Mouse (Mus musculus) cerebellum, adult 18-20 months (tissue): ENCODE results near the gene Hoxa10.

Experiments used
- DNase-seq, 2 experiments: peaks; one replicate each; pipeline ENCODE4 v3.0.0; 2021

The Hoxa10 gene

DNA sequence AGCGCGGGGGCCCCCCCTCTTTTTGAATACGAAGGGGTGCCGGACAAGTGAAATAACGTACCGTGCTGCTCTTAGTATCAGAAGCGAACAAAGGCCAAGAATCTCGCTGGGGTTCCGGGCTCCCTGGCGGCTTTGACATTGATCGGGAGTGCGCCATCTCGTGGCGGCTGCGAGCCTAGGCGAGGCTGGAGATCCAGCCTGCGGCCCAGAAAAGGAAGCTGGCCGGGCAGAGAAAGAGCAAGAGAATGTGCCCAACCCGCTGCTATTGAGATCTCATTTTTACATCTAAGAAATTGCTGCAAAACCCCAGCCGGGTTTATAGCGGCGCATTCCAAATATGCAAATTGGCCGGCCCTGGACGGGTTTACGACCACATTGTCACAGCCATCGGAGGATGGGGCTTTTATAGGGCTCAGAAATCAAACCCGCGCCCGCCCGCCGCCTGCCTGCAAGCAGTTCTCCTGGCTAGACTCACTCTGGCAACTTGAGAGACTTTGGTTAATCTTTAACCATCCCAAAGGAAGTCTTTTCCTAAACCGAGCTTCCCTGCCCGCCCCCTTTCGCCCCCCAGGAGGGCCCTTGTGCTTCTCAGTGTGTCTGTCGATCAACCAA, at the start of gene Hoxa10:
Gene Hoxa10 (minus strand): TSS at position 466 of the 612 bp plus-strand sequence.
- DNase-seq, result peak in 1 of 2 experiments; percentile 21

DNA sequence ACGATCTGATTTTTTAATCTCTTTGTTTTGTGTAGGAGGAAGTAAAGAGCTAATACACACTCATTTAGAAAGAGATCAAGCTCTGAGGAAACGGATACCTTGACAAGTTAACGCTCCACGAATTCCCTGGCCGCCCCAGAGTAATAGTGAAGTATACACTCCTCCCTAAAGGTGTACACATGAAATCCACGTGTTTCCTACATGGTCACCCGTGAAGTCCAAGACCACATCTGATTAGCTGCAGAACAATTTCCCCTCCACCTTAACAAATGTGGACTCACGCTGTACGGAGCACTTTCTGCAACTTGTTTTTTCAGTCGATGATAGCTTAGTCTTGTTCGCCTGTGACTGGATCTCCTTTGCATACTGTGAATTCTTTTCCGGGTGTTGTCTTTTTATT, 49.5 kb upstream of the Hoxa10 start:
- no peak for DNase-seq

DNA sequence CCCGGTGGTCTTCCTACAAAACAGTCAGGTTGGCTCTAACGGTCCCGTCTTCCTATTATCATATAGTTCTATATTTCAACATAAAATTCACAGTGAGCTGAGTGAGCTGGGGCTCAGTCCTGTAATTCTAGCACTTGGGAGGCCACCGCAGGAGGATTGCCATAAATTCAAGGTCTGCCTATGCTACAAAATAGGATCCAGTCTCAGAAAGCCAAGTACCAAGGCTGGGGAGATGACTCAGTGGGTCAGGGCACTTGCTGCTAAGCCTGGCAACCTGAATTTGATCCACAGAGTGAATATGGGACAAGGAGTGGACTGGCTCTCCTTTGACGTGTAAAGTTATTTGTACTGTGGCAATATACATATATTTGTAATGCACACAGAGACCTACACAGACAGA, 43.2 kb upstream of the Hoxa10 start:
- no peak for DNase-seq

DNA sequence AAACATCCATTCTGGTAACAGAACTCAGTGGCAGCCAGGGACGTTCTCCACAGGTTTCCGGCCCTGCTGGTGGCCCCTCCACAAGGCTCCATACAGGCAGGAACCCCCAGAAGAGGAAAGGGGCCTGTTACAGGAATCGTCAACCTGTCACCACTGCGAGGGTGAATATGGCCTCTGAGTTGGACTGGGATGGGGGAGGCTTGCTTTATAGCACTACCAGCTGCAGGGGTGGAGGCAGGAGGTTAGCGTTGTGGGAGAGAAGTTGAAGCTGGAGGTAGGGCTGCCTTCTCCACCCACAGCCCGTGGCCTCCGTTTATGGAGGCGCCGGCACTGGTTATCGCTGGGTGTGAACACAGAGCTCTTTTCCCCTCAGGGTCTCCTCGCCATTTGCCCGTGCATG, 40.4 kb upstream of the Hoxa10 start:
- no peak for DNase-seq

DNA sequence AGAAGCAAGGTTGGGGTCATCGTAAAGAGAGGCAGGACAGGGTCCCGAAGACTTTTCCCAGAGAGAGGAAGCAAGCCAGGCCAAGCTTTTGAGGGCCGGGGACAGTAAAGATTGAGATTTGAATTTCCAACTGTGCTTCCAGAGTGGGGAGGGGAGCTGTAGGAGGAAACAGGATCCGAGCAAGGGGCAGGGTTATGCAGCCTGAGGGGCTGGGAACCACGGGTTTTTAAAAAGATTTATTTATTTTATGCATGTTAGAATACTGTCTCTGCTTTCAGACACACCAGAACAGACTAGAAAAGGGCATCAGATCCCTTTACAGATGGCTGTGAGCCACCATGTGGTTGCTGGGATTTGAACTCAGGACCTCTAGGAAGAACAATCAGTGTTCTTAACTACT, 36.3 kb upstream of the Hoxa10 start:
- no peak for DNase-seq

DNA sequence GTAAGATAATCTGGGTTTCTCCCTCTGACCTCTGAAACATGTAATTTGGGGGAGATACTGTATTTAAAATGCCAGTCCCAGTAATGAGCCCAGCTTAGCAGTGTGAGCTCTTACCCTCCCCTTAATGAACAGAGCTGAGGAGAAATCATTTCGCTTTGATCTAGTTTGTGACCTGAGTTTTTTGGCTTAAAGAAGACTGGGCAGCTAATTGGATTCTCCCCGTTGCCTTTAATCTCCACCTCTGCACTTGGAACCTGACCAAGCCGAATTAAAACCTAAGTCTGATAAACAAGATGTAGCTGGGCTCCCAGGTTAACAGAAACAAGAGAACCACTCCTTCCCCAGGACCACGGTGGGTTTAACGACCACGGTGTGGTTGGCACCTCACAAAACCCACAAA, 35.7 kb upstream of the Hoxa10 start:
- DNase-seq, result no peak

DNA sequence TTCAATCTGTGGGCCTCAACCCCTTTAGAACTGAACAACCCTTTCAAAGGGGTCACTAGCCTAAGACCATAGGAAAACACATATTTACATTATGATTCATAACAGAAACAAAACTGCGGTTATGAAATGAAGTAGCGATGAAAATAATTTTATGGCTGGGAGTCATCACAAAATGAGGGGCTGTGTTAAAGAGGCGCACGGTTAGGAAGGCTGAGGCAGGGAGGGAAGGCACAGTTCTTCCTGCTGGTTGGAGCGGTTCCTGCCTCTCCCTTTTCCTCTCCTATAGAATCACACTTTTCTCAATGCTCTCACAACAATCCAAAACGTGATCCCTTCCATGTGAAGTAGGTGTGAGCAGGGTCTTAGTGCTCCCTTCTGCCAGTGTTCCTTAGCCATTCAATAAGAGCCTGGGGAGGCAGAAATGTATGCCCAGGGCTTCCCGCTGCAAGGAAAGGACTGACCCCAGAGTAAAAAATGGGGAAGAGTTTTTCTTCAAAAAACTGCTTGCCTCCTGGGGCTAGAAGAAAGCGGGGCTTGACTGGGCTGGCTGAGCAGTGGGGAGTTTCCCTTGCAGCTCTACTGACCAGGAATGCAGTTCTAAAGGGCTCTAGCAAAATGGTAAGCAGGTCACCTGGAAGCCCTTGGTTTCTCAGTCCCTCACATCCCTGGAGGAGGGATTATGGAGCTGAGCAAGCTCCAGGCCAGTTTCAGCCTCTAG, 35.1 kb upstream of the Hoxa10 start:
- no peak for DNase-seq

DNA sequence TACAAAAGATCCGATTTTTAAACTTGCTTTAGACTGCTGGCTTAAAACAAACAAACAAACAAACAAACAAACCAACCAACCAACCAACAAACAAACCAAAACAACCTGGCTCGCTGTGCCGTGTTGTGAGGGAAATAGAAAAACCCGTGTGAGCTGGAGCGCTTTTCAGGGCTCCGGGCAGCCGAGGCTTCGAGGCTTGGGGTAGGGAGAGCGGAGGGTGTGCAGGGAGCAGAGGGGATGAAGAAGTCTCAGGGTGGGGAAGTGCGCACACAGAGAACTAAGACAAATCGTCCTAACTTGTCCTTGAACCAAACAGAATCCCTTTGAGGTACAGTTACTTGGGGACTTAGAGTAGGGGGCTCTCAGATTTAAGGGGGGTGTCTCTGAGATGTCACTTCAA, 33.9 kb upstream of the Hoxa10 start:
- no peak for DNase-seq

DNA sequence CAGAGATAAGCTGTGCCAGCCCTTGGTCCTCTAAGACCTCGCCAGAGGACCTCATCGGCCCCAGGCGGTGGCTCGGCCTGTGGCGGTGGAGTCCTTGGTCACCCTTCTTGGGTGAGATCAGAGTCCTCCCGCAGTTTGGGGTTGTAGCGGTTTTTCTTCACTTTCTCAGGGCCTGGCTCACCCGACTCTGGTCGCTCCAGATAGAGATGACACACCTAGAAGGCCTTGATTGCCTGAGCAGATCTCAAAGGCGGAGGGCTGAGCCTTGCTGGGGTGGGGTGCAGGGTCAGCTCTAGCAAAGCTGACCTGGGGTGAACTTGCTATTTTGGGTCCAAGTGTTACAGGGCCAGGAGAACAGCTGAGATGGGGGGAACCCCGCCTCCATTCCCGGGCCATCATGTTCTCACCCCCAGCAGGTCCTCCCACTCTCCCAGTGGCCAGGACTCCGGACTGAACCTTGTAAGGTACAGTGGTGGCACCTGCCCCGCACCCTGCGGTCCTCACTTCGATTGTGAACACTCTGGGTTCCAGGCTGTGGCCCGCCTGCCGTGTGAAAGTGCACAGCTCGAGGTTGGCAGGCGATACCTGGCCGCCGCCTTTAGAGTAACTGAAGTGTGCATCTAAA, 33.1 kb upstream of the Hoxa10 start:
- DNase-seq, result no peak

DNA sequence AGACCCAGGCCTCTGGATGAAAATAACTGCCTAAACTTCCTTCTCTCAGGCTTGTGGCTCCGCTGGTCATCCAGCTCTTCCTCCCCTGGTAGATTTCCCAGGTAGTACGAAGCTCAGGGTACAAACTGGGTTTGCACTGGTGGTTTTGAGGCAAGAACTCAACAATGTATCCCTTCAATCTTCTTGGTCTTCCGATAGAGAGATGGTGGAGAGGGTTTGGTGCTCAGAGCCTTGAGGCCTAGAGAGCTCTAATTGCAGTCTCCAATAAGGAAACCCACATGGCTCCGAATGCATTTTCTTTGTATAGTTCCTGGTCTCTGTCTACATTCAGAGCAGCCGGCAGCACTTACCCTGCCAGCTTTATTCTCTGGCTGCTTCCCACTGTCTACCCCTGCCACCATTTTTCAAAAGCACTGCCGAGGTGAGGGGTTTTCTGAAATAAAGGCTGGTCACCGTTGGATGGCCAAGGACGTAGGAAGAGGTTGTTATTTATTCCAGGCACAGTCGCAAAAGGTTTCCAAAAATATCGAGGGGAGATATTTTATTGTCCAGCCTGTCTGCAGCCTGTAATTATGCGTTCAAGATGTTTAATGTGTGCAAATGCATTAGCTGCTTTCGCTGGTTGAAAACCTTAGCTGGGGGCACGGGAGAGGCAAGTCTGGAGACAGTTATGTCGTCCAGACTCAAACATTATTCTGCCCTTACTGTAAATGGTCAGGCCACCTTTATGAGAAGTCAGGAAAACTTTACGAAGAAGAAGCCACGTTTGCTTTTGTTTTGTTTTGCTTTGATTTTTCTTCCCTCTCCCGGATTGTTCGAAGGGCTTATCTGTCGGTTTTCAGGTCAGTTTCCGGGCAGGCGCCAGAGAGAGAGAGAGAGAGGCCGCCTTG, 32.4 kb upstream of the Hoxa10 start:
- no peak for DNase-seq

DNA sequence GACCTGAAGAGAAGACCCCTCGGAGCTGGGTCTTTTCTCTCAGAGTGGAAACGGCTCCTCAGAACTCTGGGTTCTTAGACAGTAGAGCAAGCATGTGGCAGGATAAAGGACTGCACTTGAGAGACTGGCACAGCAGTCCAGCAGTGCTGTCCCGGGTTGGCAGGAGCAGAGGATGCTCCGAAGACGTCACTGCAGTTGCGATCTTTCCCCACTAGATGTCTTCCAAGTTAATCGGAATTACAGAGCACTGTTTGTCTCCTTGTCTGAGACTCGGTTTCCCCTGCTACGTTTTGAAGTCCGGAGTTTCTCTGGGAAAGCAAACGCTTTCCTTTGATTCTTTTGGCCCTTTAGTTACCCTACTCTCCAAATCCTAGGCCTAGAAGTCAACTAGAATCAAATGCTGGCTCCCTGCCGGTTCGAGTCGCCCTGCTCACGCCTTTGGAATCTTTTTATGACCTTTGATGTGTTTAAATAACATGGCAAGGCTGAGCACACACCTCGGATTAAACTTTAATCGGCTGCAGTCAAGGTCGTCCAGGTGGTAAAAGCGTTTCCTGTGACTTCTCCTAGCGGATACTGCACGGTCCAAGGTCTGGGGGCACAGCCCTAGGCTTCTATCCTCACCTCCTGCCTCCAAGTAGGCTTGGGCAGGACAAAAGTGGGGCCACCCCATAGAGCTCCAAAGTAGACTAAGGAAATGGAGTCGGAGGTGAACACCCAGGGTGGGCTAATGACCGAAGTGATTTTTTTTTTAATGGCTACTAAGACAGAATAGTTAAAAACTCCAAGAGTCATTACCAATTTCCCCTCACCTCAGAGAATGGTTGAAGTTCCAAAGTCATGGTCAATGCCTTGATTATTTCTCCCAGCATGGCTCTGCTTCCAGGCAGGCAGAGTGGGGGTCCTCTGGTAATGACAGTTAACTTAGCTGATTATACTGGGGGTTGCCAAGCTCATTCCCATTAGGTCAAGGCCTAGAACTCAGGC, 30.1 kb upstream of the Hoxa10 start:
- DNase-seq, result peak; percentile 52 to 53

DNA sequence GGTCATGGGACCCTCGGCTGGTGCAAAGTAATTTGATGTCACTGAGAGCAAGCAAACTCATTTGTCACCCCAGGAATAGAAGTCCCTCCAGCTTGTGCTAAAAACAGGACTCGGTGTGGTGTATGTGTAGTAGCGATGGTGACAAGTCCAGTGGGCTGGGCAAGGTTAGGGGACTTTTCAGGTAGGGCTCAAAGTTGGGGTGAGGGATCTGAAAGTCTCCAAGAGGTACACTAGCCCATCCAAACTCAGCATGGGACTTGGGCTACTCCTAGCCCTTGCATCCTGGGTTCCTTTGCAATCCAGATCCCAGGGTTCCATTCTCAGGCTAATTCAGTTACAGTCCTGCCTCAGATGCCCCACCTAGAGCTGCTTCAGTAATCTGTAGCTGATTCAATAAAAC, 28.1 kb upstream of the Hoxa10 start:
- DNase-seq, result no peak

DNA sequence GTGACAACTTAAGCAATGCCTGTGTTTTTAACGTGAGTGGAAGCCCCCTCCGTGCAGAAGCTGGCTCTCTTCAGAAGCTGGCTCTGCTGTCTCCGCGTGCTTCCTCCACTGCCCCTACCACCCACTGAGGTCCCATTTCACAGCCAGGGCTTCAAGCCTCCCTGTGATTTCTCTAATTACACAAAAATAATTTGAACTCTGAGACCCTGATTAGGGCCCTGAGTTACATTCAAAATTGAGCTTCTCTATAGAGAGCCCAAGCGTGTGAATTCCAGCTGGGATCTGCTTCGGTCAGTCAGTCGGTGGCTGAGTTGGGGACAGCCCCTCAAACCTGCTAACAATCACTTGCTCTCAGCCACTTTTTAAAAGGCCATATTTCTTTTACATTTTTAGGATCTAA, 27.7 kb upstream of the Hoxa10 start:
- DNase-seq, result no peak

DNA sequence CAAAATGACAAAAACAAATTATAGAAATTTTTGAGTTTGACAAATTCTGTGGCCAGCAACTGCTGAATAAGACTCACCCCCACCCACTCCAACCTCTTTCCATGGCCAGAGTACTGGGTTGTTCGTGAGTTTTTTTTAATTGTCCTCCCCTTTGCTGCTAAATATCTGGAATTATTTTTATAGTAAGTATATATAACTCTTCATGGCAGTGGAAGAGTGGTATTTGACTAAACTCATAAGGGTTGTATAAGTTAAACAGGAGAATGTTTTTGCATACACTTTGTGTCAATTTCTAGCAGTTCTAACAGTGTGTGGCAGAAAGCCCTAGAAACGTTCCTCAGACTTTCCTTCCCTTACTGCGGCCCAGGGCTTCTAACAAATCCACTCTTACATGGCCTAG, 27.0 kb upstream of the Hoxa10 start:
- no peak for DNase-seq

DNA sequence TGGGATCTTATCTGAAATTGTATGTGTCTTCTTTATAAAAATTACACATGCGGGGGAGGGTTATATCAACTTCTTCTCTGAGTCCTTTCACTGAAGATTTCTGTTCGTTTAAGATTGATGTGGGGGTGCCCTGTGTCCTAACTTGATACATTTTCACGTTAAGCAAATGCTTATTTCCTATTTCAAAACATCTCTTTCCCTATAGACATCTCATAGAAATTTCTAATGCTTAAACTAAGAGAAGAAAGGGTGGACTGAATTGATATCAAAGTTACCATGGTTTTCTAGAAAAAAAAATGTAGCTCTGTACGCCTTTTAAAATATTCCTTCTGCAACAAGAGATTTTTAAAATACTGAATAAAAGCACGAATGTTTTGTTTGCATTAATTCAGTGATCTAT, 26.6 kb upstream of the Hoxa10 start:
- DNase-seq, result no peak

DNA sequence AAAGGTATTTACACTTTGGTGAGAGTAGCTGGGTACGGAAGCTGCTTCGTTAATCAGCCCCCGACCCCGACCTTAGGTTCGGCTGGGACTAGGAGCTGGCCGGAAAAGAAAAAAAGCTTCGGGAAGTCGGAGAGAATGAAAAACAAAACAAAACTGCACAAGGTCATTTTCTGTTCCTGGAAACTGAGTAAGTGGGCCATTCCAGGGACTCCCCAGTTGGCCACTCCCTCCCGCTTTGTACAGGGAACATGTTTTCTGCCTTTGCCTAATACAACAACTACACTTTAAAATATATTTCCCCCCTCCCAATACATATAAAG, 26.0 kb upstream of the Hoxa10 start:
- no peak for DNase-seq

DNA sequence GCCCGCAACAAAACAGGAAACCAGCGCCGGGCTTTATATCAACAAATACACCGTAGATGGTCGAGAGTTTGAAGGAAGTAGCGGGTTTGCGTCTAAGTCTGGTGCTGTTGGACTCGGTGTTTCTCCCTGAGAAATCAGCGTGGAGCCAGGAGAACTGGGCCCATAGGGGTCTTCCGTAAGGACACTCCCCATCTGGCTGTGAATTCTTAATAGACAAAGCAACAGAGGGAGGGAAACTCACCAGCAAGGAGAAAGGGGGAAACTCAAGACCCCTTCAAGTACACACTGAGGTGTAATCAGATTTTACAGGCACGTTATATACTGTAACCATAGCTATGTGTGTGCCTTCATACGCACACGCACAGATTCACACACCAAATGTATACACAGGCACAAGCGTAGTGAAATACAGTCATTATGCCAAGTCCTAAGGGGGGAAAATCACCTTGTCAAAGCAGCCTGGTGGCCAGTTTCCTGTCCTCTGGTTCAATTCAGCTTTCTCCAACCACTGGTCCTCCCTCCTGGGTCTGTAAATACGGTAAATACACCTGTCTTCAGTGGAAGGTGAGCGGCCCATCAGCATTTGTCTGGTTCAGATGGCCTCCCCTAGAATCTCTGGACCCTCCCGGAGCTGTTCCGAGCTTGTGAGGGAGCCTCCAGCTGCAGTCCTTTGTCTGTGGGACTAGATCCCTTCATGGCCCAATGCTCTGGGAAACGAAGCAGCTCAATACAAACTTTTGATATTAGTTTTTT, 25.4 kb upstream of the Hoxa10 start:
- no peak for DNase-seq

DNA sequence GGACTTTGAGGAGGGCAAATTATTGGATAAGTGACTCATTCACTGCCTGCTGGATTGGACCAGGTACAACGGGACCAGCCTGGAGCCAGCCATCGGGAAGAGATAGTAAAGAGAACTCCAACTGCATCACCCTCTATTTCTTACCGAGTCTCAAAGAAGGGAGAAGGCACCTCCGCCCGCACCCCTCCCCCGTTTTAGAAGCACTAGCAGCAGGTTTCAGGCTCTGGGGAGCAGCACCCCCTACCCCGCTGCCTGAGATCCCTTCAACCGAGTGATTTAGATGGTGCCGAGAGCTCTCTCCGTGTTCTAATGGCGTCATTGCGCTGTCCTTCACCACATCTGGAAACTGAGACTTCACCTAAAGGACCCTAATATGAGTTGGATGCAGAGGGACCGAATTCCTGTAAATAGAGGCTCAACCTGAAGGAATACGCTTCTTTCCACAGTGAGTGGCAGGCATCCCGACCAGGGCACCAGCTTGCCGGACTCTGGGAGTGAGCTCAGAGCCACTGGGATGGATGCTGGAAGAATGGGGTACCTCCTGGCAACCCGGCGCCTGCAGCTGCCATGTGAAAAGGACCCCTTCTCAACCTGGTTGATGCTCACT, 24.8 kb upstream of the Hoxa10 start:
- DNase-seq, result no peak

DNA sequence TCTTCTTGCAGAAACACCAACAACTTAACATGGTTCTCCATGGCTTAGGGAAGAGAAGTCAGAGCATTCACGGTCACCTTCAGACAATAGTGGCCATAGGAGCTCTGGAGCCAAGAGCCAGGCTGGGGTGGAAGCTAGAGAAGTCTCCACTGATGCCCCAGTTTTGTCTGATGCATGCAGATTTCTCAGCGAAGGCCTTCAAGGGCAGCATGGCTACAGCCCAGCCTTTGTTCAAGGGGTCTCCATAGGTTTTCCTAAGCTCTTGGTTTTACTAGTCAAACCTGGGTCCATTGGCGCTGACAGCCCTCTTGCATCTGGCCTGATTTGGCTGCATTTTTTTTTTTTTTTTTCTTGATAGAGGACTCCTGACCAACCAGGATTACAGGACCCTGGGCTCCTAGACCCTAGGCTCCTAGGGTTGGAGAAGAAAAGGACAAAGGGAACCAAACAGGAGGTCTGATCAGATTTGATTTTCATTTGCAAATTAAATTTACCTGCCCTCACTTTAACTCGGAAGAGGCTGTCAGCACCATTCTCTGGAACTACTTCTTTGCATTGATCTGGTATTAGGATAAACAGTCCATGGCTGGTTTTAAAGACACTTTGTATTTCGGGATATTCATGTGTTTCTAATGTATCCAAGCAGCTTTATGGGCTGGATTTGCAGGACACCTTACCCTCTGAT, 23.6 kb upstream of the Hoxa10 start:
- DNase-seq, result no peak

DNA sequence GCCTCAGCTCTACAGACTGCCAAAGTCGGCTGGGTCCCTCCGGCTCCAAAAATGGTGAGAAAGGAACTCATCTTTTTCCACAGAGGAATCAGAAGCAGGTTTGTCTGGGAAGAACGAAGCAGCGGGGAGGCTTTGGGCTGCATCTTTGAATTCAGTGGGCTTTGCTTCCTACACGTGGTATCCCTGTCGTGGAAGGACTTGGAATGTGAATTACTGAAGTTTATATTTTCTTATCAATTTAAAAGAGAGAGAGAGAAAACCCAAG, 22.6 kb upstream of the Hoxa10 start:
- no peak for DNase-seq
